Mouse (Mus musculus): ENCODE measurements around the gene Dag1. TPM values are rescaled to one million over a fixed set of nuclear protein-coding genes. Genes with fewer than 3 reads are reported as not detected.
"Not testable (repeated sequence)": the region's sequence is repeated elsewhere in the genome, so short reads cannot be mapped to it uniquely, and the experiment has no call there.

Gene Dag1
- total RNA-seq (2014; fragmentation: Nextera tagmentation) (10.2 and 12.9 TPM in 2 replicates), total RNA-seq (2017) (4.6 and 5.1 TPM in 2 replicates)

DNA sequence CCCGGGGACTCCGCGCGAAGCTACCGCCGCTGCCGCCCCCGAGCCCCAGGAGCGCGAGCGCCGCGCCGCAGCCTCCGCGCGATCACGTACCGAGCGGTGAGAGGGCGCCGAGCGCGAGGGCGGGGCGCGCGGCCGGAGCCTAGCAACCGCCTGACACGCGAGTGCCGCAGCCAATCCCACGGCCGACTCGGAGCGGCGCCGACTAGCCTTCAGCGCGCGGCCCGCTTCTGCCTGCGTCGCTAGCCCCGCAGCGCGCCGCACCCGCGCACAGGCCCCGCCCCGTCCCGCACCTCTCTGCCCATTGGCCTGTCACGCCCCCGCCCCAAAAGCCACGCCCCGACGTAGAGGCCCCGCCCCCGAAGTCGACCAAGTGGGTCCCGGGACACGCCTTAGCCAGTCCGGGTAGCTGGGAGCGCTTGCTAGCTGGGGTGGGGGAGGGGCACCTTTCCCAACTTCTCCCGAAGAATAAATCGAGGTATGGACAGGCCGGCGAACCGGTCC, at the start of gene Dag1:
Dag1 (minus strand) TSS at position 269 of the 501 bp plus-strand sequence.
- ATAC-seq (replicated peaks; ENCODE audit: low FRiP score, low TSS enrichment, poor library complexity, severe bottlenecking) = peak; percentile 94

DNA sequence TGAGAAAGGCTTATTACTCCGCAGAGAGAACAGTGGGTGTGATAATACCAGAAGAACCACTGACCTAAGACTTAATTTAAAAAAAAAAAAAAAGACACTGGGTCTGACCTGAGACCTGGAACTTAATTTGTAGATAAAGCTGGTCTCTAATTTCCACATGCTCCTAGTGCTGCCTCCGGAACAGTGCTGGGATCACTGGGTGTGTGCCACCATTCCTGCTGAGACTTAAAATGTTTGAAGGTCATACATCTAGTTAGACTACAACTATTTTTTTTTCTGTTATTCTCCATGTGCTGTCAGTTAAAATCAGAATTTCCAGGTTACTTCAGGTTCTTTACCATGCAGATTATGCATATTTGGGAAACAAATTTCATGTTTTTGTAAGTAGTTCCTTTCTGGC, 44.4 kb upstream of the Dag1 start:
- no peak for ATAC-seq (replicated peaks; ENCODE audit: low FRiP score, low TSS enrichment, poor library complexity, severe bottlenecking)

DNA sequence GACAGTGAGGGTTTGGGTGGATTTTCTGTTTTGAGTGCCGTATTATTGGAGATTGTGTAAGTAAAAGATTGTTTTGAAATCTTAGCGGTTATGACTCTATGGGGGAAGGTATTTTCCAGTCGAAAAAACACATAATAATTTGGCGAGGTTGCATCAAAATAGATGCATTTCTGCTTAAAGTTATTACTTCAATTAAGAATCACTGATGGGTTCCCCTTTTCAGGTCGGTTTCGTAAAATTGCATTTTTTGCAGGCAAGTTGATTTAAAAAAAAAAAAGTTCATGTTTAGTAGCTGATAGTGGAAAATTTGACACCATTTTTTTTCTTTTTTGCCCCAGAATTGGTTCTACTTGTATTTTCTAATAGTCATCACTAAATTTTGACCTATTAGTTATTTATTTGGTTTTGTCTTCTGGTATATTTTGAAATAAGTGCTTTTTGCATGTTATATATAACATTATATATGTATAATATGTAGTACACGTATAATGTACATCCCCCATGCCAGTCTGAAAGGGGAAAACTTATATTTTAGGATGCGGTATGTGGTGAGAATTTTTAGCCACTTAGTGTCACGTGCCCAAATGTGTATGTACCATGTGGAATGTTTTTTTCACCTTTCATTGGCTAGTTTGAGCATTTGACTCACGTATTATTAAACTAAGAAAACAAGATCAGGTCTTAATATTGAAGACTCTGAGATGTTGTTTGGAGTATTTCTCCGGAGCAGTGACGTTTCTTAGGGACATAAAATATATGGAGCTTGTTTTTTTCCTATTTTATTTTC, 43.5 kb upstream of the Dag1 start:
- no peak for ATAC-seq (replicated peaks; ENCODE audit: low FRiP score, low TSS enrichment, poor library complexity, severe bottlenecking)

DNA sequence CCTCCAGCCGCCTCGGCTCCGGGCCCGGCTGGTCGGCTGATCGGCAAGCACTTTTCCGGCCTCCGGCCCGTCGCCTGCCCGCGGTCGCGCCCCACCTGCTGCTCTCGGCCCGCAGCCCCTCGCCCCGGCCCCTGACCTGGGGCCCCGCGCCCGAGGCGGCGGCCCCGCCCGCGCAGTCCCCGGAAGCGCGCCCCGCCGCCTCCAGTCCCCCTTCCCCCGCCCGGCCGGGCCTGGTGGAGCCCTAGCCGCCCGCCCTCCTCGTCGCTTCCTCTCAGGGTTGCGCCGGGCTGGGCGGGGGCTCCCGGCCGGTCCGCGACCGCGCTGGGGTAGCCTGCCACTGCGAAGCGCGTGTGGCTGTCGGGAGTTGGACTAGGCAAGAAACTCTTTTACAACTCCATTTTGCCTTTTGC, 42.8 kb upstream of the Dag1 start:
- ATAC-seq (replicated peaks; ENCODE audit: low FRiP score, low TSS enrichment, poor library complexity, severe bottlenecking) = peak; percentile 45

DNA sequence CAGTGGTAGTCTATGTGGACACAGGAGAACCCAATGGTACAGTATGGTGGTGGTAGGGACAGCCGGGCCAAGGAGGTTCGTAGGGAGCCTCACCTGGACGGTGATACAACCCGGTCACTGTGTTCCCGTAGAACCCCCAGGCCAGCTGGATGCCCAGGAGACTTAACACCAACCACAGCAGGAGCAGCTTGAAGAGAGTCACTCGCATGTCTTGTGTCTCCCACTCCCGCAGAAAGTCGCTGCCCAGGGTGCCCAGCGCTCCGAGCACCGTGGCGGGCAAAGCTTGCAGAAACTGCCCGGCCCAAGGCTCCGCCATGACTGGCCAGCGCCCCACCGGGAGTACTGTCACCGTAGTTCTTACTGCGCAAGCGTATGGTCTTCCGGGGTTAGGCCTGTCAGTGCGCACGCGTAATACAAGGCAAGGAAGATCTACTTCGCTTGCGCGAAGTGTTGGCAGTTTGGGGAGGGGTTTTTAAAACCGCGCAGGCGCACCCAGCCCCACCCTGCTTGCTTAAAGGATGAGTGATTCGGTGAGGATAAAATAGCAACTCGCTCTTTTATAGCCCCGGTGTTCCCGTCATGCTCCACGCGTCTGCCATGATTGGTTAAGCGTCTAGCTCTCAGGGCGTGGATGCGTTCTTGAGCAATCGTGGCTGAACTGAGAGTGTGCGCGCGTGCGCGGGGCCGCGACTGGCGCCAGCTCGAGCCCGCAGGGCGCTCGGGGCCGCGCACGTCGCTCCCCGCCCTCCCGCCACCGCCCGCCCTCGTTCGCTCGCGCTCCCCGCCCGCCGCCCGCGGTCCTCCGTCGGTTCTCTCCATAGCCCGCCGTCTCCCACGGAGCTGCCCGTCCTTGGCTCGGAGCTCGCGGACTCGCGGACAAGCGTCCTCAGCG, 42.1 kb upstream of the Dag1 start, which contains the start of the genes Rhoa and Tcta:
Rhoa (plus strand) TSS at position 501 of the 892 bp plus-strand sequence.
Tcta (minus strand) TSS at position 532 of the 892 bp plus-strand sequence.
- peak; percentile 92 for ATAC-seq (replicated peaks; ENCODE audit: low FRiP score, low TSS enrichment, poor library complexity, severe bottlenecking)

DNA sequence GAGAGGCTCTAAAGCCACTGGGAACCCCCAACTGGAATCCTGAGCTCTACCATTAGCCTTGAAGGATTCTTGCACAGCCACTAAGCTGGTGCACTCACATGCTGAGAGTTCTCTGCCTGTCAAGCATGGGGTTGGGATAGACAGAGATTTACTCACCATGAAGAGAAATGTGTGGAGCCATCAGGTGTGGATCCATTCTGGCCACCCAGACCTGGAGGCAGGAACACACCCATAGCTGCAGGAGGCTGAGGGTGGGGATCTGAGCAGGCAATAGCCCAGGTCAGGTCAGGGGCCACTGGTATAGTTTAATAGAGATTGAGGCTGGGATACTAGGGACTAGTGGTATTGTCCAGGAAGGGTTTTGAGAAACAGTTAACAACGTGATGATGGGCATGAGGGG, 41.4 kb upstream of the Dag1 start:
- ATAC-seq (replicated peaks; ENCODE audit: low FRiP score, low TSS enrichment, poor library complexity, severe bottlenecking) = 0 out of 2 replicates have a peak, but pooled peaks have one; percentile 1

DNA sequence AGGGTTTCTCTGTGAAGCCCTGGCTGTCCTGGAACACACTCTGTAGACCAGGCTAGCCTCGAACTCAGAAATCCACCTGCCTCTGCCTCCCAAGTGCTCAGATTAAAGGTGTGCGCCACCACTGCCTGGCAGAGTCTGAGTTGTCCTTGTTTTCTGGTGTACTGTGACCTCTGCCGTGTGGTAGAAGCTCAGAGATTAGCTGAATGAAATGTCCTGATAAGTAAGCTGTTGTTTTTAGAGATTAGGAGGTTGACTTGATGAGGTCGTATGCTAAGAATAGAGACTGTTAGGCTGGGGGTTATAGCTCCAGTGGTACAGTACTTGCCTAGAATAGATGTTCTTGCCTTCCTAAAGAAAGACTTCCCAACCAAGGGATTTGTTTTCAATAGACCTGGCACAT, 41.0 kb upstream of the Dag1 start:
- peak; percentile 31; the same call in 1 of the 2 replicates for ATAC-seq (replicated peaks; ENCODE audit: low FRiP score, low TSS enrichment, poor library complexity, severe bottlenecking)

DNA sequence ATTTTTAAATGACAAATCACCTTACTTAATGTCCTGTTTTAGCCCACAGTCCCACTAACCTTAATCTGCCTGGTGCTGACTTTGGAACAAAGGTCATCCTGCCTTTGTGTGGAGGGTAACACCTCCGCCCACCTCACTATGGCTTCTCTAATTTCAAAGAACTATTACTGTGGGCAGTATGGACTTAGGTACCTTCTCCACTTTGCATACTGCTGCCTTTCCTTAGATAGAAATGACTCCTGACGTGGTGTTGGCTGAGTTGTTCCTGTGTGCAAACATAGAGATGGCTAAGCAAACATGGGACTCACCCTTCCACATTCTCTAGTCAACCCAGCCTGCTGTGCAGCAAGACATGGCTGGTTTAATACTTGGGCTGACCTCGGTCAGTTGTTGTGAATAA, 38.1 kb upstream of the Dag1 start:
- ATAC-seq (replicated peaks; ENCODE audit: low FRiP score, low TSS enrichment, poor library complexity, severe bottlenecking) = no peak

DNA sequence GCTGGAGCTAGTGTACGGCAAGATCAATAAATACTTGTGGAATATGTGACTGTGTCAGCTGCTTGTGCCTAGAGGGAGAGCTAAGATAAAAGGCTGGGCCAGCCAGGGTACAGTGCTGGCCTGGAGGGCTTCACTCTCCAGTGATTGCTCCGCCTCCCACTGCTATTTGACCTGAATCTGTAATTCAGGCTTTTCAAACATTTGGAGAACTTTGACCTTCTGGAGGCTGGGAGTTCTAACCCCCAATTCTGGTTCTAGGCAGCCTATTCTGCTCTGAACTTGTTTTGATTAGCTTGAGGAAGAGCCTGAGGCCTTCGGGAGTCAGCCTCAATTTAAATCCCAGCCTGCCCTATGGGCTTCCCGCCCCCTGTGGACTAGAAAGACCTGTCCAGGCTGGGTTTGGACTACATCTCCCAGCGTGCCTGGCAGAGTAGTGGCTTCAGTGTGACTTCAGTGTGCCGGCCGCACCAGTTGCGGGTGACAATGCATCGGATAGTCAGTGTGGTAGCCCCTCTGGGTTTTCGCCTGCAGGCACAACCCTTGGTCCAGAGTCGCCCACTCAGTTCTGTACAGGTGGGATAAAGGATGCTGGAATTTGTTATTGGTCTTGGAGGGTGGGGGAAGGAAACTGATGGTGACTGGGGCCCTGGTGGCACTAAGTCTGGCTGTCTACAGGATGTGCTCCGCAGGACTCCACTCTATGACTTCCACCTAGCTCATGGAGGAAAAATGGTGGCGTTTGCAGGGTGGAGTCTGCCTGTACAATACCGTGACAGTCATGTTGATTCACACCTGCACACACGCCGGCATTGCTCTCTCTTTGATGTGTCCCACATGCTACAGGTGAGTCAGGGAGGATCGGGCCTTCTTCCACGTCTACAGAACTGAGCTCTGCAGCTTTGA, 32.9 kb upstream of the Dag1 start, which contains the start of gene Amt:
Amt (plus strand) TSS at position 401 of the 903 bp plus-strand sequence.
- no peak for ATAC-seq (replicated peaks; ENCODE audit: low FRiP score, low TSS enrichment, poor library complexity, severe bottlenecking)

DNA sequence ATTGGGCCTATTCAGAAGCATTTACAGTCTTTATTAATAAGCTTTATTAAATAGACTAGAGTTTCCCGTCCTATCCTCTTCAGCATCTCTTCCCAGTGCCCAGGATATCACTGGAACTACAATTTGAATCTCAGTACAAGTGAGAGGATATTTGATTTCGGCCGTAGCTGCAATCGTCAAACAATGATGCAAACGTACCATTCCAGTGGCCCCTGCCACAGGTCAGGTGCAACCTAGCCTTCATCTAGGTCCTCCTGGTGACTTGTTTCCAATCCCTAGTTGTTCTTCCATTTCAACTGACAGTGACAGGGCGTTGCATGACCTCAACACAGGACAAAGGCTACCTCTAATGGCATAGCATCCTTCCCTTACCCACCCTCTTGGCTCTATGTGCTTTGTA, 27.0 kb upstream of the Dag1 start:
- no peak for ATAC-seq (replicated peaks; ENCODE audit: low FRiP score, low TSS enrichment, poor library complexity, severe bottlenecking)

DNA sequence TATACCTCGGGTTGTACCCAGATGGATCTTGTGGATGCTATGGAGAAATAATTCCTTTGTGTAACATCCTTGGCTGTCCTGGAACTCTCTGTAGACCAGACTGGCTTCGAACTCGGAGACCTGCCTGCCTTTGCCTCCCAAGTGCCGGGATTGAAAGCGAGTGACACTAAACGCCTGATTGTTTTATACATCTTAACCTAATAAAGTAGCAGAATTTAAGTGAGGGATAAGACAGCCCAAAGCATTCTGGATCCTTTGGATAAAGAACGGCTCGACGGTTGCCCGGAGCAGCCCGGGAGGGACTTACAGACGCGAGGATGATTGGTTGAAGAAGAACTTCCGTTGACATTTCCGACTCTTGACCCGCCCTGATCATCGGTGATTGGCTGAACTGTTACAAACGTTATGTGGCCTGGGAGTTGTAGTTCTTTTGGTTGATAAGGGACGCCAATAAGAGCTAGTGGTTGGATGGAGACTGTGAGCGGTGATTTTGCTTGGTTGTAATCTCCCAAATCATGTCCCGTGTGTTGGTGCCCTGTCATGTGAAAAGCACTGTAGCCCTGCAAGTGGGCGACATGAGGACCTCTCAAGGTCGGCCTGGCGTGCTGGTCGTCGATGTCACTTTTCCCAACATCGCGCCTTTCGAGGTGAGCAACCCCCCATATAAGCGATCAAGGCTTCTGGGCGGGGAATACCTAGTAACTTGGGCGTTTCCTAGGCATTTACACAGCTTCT, 26.4 kb upstream of the Dag1 start, which contains the start of gene Nicn1:
Nicn1 (plus strand) TSS at position 414 of the 735 bp plus-strand sequence.
- ATAC-seq (replicated peaks; ENCODE audit: low FRiP score, low TSS enrichment, poor library complexity, severe bottlenecking) = peak; percentile 99

DNA sequence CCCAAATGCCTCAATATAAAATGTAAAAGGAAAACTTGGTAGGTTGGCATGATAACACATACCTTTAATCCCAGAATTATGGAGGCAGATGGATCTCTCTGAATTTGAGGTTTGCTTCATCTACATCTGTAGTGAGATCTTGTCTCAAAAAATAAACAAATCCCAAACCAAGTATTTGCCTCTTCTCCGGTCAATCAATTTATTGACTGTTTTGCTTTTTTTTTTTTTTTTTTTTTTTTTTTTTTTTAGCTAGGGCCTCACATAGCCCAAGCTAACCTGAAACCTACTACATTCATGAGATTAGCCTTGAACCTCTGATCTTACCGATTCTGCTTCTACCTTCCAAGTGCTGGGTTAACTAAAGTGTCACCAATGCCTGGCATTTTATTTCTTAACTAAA, 25.6 kb upstream of the Dag1 start:
- ATAC-seq (replicated peaks; ENCODE audit: low FRiP score, low TSS enrichment, poor library complexity, severe bottlenecking) = no peak

DNA sequence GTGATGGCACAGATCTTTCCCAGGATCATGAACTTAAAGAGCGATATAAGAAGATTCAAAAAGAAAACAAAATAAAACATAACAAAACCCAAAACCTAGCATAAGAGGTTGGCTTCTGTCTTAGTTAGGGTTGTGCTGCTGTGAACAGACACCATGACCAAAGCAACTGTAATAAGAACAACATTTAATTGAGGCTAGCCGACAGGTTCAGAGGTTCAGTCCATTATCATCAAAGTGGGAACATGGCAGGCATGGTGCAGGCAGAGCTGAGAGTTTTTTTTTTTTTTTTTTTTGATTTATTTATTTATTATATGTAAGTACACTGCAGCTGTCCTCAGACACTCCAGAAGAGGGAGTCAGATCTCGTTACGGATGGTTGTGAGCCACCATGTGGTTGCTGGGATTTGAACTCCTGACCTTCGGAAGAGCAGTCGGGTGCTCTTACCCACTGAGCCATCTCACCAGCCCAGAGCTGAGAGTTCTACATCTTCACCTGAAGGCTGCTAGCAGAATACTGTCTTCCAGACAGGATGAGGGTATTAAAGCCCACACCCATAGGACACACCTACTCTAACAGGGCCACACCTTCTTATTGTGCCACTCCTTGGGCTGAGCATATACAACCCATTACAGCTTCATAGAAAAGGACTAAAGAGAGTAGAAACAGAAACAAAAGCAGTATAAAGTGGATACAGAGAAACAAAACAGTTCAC, 23.9 kb upstream of the Dag1 start:
- not testable (repeated sequence) for ATAC-seq (replicated peaks; ENCODE audit: low FRiP score, low TSS enrichment, poor library complexity, severe bottlenecking)

DNA sequence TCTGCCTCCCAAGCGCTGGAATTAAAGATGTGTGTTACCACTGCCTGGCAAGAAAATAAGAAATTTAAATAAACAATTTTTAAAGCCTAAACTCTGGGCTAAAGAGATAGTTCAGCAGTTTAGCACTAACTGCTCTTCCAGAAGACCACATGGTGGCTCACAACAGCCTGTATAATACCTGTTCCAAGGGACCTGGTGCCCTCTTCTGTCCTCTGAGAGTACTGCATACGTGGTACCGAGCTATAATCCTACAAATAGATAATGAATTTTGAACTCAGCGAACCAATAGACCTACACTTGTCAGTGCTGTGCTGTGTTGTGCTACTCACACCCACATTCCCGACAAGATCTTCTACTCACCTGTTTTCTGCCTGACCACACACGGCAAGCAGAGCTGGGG, 20.7 kb upstream of the Dag1 start:
- ATAC-seq (replicated peaks; ENCODE audit: low FRiP score, low TSS enrichment, poor library complexity, severe bottlenecking) = peak; percentile 98

DNA sequence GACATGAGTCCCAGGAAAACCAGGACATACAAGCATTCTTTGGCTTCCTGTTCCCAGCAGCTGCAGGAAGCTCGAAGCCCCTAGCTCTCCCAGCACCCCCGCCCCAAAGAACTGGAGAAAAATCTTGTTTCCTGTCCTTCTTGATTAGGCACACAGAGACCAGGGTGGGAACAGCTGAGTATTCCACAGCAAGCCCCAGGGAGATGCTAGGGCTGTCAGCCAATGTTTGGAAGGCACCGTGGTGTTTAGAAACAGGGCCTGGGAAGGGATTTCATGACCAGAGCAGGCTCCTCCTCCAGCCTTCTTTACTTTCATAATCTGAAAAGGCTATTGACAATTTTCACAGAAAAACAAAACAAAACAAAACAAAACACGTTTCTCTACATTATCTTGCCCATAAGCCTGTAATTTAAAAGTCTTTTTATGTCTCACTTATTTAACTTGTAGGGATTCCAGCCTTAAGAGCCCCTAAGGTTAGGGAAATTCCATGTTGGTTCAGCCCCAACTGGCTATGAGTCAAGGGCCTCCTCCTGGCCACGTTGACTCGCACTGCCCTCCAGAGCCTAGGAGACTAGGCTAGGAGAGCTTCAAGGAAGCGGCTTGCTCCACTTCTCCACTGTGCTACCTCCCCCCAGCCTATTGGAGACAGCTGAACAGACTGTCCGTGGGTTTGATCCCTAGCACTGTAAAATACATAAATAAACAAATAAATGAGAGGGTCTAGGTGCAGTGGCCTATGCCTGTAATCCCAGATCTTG, 16.5 kb upstream of the Dag1 start:
- no peak for ATAC-seq (replicated peaks; ENCODE audit: low FRiP score, low TSS enrichment, poor library complexity, severe bottlenecking)

DNA sequence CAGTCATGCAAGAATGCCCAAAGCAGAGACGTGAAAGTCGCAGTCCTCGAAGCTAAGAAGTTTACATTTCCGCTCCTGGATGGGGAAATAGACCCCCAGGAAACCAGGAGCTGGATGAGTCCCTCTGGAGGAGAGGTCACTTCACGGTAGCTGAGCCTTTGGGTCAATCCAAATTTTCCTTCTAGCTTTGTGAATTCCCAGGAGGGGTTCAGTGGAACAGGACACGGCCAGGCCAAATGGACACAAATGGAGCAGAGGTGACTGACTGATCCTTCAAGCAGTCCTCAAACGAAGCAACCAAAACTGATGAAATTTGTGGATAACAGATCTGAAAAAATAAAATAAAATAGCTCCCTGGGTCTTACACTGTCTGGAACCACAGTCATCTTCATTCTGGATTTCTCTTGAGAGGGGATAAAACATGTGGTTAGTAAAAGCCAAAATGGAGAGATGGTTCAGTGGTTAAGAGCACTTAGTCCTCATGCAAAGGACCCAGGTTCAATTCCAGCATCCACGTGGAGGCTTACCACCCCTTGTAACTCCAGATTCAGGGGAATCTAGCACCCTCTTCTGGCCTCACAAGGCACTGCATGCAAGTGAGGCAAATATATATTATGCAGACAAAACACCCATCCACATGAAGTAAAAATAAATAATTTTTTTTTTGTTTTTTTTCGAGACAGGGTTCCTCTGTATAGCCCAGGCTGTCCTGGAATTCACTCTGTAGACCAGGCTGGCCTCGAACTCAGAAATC, 15.1 kb upstream of the Dag1 start:
- ATAC-seq (replicated peaks; ENCODE audit: low FRiP score, low TSS enrichment, poor library complexity, severe bottlenecking) = peak; percentile 73; the same call in 1 of the 2 replicates
